Mouse (Mus musculus) neural tube, embryonic 13.5 days (tissue): ENCODE results near the gene Mmaa. TPM values are rescaled to one million over a fixed set of nuclear protein-coding genes. Genes with fewer than 3 reads are reported as not detected.

Source experiments
- ATAC-seq: fragments of 200-750 bp; cut with Nextera tagmentation; 2 replicates; pipeline ENCODE4 v1.8.0; 2017; ENCODE audit warnings: low read depth, mild to moderate bottlenecking, moderate TSS enrichment, moderate library complexity
- H3K27ac ChIP-seq: fragments of 300-500 bp; sonication (generic); replicated peaks from 2 replicates; pipeline ENCODE4 v1.5.1; 2015; ENCODE audit warnings: moderate library complexity, mild to moderate bottlenecking, inconsistent platforms
- H3K27me3 ChIP-seq: fragments of 300-500 bp; sonication (generic); 2 replicates; pipeline ENCODE4 v1.6.1; 2015; ENCODE audit warnings: mild to moderate bottlenecking, inconsistent platforms
- H3K36me3 ChIP-seq: fragments of 300-500 bp; sonication (generic); 2 replicates; pipeline ENCODE4 v1.6.1; 2015; ENCODE audit warnings: mild to moderate bottlenecking, inconsistent platforms
- H3K4me1 ChIP-seq: fragments of 300-500 bp; sonication (generic); replicated peaks from 2 replicates; pipeline ENCODE4 v1.6.1; 2015; ENCODE audit warnings: inconsistent platforms
- H3K4me2 ChIP-seq: fragments of 300-500 bp; sonication (generic); 2 replicates; pipeline ENCODE4 v1.6.1; 2015; ENCODE audit warnings: inconsistent platforms, mild to moderate bottlenecking, moderate library complexity
- H3K4me3 ChIP-seq: fragments of 300-500 bp; sonication (generic); 2 replicates; pipeline ENCODE4 v1.5.1; 2015; ENCODE audit warnings: mild to moderate bottlenecking, inconsistent platforms
- H3K9ac ChIP-seq: fragments of 300-500 bp; sonication (generic); 2 replicates; pipeline ENCODE4 v1.6.1; 2015; ENCODE audit warnings: moderate library complexity, mild to moderate bottlenecking, inconsistent platforms
- H3K9me3 ChIP-seq: fragments of 300-500 bp; sonication (generic); 2 replicates; pipeline ENCODE4 v1.6.1; 2016; ENCODE audit warnings: inconsistent platforms
- WGBS: fragments of 180-500 bp; shearing (Covaris S2); methylation state at CpG from one replicate; pipeline ENCODE4 v1.1.7; 2015; 5-methylcytosine and 5-hydroxymethylcytosine counted together
- polyA plus RNA-seq: library from polyadenylated mRNA; unstranded; fragments of >200 nt; fragmentation: Nextera tagmentation; extraction: Ambion mirVana; gene quantifications from 2 replicates; pipeline ENCODE4 v1.2.1, GENCODE M21; 2015

Gene Mmaa
- polyA plus RNA-seq, 1 experiment from 2014 or later = 17.2 TPM

DNA sequence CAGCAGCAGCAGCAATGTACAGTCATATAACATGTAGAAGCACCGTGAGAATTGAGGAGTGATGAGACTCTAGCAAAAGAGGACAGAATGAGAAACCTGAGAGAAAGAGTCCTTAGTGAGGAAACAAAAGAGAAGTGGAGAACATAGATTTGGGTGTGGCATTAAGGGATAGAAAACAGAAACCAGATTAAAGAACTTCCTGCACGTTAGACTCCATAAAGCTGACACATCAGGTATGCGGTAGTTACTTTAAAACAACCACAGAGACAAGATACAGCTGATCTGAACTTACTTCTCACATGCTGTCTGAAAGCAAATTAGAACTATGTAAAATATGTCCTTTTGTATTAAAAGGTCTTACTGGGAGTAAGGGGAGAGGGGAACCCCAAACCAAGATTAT is 8.3 kb downstream of the Mmaa start:
- no peak overlapping the region for H3K27ac ChIP-seq
- H3K9me3 ChIP-seq = no peaks in the 10 kb centered on the region
- ATAC-seq = no peak
- H3K9ac ChIP-seq = no peak overlapping the region
- no peaks in the 10 kb centered on the region for H3K27me3 ChIP-seq
- 92% methylated on average over 3 of the region's 3 CpGs for WGBS
- no peak overlapping the region for H3K4me2 ChIP-seq
- H3K4me1 ChIP-seq = no peaks in the 10 kb centered on the region
- H3K36me3 ChIP-seq = peaks cover 18% of the 10 kb centered on the region; the same call in 1 of the 2 replicates
- no peak overlapping the region for H3K4me3 ChIP-seq

DNA sequence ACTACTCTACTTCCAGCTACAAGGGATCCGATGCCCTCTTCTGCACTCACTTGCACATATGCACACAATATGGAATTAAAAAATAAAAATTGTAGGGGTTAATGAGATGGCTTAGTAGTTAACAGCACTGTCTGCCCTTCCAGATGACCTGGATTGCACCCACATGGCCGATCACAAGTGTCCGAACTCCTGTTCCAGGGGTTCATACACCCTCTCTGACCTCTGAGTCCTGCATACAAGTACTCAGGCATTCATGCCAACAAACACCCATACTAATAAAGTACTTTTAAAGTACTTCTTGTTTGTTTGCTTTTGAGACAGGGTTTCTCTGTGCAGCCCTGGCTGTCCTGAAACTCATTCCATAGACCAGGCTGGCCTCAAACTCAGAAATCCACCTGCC is 10.1 kb downstream of the Mmaa start:
- H3K4me2 ChIP-seq = no peak overlapping the region
- H3K27ac ChIP-seq = no peak overlapping the region
- H3K36me3 ChIP-seq = peaks cover 35% of the 10 kb centered on the region
- H3K4me3 ChIP-seq = no peak overlapping the region
- ATAC-seq = no peak
- H3K9me3 ChIP-seq = no peaks in the 10 kb centered on the region
- WGBS = 96% methylated on average over 3 of the region's 3 CpGs
- no peaks in the 10 kb centered on the region for H3K4me1 ChIP-seq
- no peaks in the 10 kb centered on the region for H3K27me3 ChIP-seq
- no peak overlapping the region for H3K9ac ChIP-seq

DNA sequence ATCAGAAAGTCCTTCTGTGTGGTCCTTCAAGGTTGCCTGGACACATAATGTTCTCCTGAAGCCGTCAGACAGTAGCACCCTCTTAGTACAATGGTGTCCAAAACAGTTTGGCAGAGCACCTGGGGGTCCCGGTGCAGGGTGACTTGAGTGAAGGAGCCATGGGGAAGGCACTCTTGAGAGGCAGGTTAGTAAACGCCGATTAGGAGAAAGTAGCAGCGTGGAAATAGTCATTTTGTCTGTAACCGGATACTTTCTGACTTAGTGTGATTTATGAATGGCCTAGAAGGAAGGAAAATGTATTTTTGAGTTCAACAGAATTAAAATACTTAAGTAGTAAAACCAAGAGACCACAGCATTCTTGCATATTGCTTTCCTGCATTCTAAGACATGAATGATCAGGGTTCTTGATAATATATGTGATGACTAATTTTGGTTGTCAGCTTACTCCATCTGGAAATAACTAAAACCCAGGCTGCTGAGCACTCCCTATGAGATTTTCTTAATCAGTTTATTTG is 13.3 kb downstream of the Mmaa start:
- WGBS = 91% methylated on average over 6 of the region's 6 CpGs
- Histone ChIP-seq H3K4me1 (no peaks in the 10 kb centered on the region), H3K9ac (no peak overlapping the region), H3K27ac (no peak overlapping the region), H3K27me3 (no peaks in the 10 kb centered on the region), H3K9me3 (no peaks in the 10 kb centered on the region), H3K36me3 (peaks cover 63% of the 10 kb centered on the region), H3K4me2 (no peak overlapping the region), H3K4me3 (no peak overlapping the region)
- ATAC-seq = no peak

DNA sequence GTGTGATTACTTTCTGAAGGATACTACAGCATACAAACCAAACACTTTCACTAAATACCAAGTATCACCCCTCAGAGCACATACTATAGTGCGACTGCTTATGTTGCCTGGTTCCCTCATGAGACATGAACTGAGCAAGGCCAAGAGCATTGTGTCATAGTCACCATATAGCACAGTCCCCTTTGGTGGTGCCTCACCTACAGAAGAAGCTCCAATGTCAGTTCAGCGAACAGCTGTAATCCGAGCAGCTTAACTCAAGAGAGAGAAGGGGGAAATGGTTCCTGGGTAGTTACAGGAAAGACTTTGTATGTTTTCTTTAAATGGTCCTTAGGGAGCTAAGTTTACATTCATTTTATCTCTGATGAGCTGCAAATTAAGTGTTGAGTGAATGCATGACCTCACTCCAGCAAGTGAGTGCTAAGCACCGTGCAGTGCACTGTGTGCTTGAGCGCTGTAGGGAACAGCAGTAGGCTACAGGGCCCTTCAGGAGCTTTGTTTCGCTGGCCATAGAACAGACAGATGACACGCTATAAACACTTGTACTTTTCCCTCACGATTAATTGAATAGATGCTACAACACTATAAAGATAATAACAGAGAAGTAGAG is 17.4 kb downstream of the Mmaa start:
- H3K27ac ChIP-seq = no peak overlapping the region
- 82% methylated on average over 8 of the region's 8 CpGs for WGBS

DNA sequence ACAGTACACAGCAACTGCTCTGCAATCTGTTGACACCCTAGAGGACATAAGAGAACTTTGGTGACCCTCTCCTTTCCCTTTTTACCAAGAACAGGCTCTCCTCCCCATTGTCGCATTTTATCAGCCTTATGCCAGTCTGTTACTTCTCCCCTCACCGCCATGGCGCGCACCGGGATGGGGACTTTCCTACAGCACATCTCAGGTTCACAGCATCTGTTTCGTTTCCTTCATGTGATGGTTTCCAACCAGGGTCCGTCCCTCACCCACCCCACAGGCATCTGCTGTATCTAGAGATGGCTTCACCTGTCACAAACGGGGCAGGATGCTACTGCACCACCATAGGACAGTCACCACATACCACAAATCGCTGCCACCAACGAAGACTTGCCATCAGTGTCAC is 19.8 kb downstream of the Mmaa start:
- 93% methylated on average over 10 of the region's 10 CpGs for WGBS
- Histone ChIP-seq H3K27ac (no peak overlapping the region), H3K27me3 (no peaks in the 10 kb centered on the region), H3K4me1 (no peaks in the 10 kb centered on the region), H3K4me2 (no peak overlapping the region), H3K9ac (no peak overlapping the region), H3K36me3 (peaks cover 71% of the 10 kb centered on the region), H3K9me3 (no peaks in the 10 kb centered on the region), H3K4me3 (no peak overlapping the region)
- no peak for ATAC-seq

More for the DNA sequence above, 17.4 kb downstream of the Mmaa start:
- H3K9ac ChIP-seq = no peak overlapping the region
- H3K27me3 ChIP-seq = no peaks in the 10 kb centered on the region
- H3K9me3 ChIP-seq = no peaks in the 10 kb centered on the region
- peaks cover 72% of the 10 kb centered on the region for H3K36me3 ChIP-seq
- no peak for ATAC-seq
- H3K4me2 ChIP-seq = no peak overlapping the region
- H3K4me3 ChIP-seq = no peak overlapping the region
- H3K4me1 ChIP-seq = no peaks in the 10 kb centered on the region

DNA sequence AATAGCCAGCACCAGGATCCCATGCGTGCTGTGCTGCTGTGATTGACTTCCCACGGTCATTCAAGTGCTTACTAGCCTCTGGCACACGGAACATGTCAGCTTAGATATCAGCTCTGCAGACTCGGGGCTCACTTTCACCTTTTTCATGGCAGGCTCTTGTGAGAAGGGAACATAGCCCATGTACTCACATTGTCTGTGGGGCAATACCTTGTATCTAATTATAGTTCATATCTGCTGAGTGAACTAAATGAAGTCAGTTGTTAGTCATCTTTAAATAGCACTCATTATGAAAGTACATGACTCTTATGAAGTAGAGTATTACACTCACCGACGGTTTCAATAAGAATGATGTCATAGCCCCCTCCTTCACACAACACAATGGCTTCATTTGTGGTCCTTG is 21.0 kb downstream of the Mmaa start:
- H3K27me3 ChIP-seq = no peaks in the 10 kb centered on the region
- H3K9ac ChIP-seq = no peak overlapping the region
- H3K9me3 ChIP-seq = no peaks in the 10 kb centered on the region
- WGBS = 91% methylated on average over 6 of the region's 6 CpGs
- H3K4me1 ChIP-seq = no peaks in the 10 kb centered on the region
- no peak overlapping the region for H3K4me3 ChIP-seq
- peaks cover 72% of the 10 kb centered on the region for H3K36me3 ChIP-seq
- no peak for ATAC-seq
- no peak overlapping the region for H3K27ac ChIP-seq
- no peak overlapping the region for H3K4me2 ChIP-seq

DNA sequence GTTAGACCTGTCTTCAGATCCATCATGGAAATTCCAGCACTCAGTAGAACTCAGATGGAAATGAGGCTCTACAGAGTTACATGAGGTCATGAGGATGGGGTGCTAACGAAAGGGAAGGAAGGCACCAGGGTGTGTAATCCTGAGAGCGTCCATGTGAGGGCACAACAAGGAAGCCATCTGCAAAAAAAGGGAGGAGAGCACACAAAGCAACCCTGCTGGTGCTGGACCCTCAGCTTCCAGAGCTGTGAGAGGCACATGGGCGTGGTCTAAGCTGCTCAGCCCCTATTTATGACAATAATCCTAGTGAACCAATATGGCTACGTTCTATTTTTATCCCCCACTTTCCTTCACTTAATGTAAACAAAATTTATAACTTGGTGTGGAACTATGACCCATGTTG is 22.1 kb downstream of the Mmaa start:
- H3K4me2 ChIP-seq = no peak overlapping the region
- no peaks in the 10 kb centered on the region for H3K9me3 ChIP-seq
- peaks cover 72% of the 10 kb centered on the region for H3K36me3 ChIP-seq
- no peak overlapping the region for H3K4me3 ChIP-seq
- H3K27ac ChIP-seq = no peak overlapping the region
- 80% methylated on average over 4 of the region's 4 CpGs for WGBS
- no peak for ATAC-seq
- H3K4me1 ChIP-seq = no peaks in the 10 kb centered on the region
- H3K9ac ChIP-seq = no peak overlapping the region
- H3K27me3 ChIP-seq = no peaks in the 10 kb centered on the region

DNA sequence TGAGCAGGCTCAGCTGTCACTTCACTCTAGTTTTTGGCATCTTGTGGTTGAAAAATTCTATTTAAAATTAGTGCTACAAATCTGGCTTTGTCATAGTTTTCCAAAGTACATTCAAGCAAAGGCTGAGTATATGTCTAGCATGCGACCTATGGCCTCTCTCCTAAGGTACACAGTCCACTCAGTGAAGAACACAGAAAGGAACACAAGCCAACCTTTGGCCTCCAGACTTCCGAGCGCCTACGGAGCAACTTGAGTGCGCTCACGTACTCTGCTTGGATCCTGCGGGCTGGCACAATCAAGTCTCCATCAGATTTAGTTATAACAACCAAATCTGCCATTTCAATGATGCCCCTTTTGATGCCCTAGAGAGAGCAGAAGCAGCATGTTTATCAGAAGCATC is 25.8 kb downstream of the Mmaa start:
- H3K4me2 ChIP-seq = no peak overlapping the region
- H3K4me1 ChIP-seq = no peaks in the 10 kb centered on the region
- no peak overlapping the region for H3K9ac ChIP-seq
- no peak for ATAC-seq
- H3K27me3 ChIP-seq = no peaks in the 10 kb centered on the region
- WGBS = 93% methylated on average over 7 of the region's 7 CpGs
- H3K27ac ChIP-seq = no peak overlapping the region
- no peak overlapping the region for H3K4me3 ChIP-seq
- peaks cover 69% of the 10 kb centered on the region for H3K36me3 ChIP-seq
- no peaks in the 10 kb centered on the region for H3K9me3 ChIP-seq

DNA sequence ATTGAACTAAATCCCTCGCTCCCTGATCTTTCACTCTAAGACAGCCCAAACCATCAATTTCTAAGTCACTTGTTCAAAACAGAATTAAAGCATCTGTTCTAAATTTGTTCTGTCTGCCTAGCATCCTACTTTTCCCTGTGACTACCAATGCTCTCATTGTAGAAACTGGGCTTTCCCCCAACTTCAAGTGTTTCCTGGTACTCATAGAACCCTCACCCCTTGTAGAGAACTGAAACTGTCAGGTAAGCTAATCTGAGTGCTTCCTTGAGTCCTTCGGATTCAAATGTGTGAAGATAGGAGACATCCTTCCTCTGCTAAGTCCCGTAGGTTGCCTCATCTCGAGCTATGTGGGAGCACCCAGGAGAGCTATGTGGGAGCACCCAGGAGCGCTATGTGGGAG is 32.8 kb downstream of the Mmaa start:
- Histone ChIP-seq H3K4me2 (no peak overlapping the region), H3K27me3 (no peaks in the 10 kb centered on the region), H3K36me3 (peaks cover 13% of the 10 kb centered on the region), H3K4me1 (no peaks in the 10 kb centered on the region), H3K9me3 (no peaks in the 10 kb centered on the region), H3K4me3 (no peak overlapping the region), H3K9ac (no peak overlapping the region), H3K27ac (no peak overlapping the region)
- no peak for ATAC-seq
- WGBS = 91% methylated on average over 5 of the region's 5 CpGs

DNA sequence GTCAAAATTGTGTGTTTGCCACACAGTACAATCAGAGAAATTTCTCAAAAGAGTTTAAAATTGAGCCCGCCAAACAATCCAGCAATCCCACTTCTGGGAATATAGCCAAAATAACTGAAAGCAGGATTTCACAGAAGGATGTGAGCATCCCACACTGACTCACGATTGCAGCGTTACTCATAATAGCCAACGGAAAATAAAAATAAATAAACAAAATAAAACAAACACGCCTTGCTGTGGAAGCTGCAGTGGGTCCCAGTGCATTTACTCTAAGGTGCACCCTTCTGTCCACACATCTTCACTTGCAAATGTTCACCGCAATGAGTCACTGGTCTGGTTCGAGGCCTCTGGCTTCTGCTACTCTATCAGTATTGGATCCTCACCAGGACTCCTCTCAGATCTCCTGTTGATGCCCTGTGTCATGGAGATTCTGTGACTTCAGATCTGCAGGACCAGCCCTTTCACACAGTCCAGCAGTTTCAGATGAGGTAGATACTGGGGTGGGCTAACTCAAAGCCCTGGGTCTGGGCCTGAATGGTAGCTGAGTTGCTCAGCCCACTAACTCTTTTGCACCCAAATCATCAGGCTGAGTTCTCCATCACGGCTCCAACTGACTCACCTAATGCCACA is 38.5 kb downstream of the Mmaa start:
- 84% methylated on average over 8 of the region's 8 CpGs for WGBS
- Histone ChIP-seq H3K4me2 (no peak overlapping the region), H3K27ac (no peak overlapping the region), H3K4me1 (no peaks in the 10 kb centered on the region), H3K4me3 (no peak overlapping the region), H3K36me3 (no peaks in the 10 kb centered on the region), H3K9me3 (no peaks in the 10 kb centered on the region), H3K27me3 (no peaks in the 10 kb centered on the region), H3K9ac (no peak overlapping the region)
- no peak for ATAC-seq

DNA sequence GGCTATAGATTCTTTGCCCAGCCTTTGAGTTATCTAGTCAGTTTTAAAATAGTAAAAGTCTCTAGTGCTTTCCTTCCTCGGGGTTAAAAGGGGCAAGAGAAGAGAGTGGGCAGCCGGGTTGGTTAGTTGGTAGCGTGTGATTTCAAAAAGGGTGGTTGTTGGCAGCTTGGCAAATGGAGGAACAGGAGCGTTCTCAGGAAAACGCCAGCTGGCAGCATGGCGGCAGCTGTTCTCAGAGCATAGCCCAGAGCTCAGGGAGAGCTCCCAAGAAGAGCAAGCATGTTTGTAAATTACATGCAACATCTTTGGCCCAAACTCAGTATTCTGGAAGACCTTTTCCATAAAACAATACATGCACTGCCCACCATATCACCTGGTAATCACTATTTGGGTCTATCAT is 41.0 kb downstream of the Mmaa start:
- H3K27me3 ChIP-seq = no peaks in the 10 kb centered on the region
- H3K4me1 ChIP-seq = no peaks in the 10 kb centered on the region
- 90% methylated on average over 6 of the region's 6 CpGs for WGBS
- no peak for ATAC-seq
- no peak overlapping the region for H3K4me2 ChIP-seq
- H3K9ac ChIP-seq = no peak overlapping the region
- H3K36me3 ChIP-seq = no peaks in the 10 kb centered on the region
- no peak overlapping the region for H3K4me3 ChIP-seq
- no peaks in the 10 kb centered on the region for H3K9me3 ChIP-seq
- H3K27ac ChIP-seq = no peak overlapping the region

DNA sequence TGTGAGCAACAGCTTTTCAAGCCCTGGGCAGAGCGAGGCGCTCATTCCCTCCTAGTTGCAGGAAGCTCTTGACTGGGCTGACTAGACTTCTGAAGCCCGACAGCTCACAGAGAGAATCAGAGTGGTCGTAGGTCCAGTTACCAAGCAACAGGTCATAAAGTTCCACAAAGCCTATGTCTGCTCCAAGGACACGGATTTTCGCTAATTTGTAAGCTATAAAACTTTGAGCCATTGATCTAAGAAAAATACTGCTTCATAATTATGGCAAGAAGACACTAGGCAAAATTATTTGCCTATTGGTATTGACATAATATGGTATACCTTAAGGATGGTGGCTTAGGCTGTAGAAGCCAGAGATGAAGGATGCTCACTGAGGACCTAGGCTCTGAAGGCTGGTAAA is 46.3 kb downstream of the Mmaa start, which contains the start of gene 1700011L22Rik:
Gene 1700011L22Rik (minus strand): TSS at position 101 of the 400 bp plus-strand sequence.
- H3K27me3 ChIP-seq = no peaks in the 10 kb centered on the region
- no peak within 1 kb of the TSS for H3K27ac ChIP-seq
- no peaks in the 10 kb centered on the region for H3K9me3 ChIP-seq
- no peaks in the 10 kb centered on the region for H3K36me3 ChIP-seq
- WGBS = 56% methylated on average over 6 of the region's 6 CpGs
- ATAC-seq = no peak
- H3K9ac ChIP-seq = no peak within 1 kb of the TSS
- no peaks in the 10 kb centered on the region for H3K4me1 ChIP-seq
- H3K4me2 ChIP-seq = no peak within 1 kb of the TSS
- no peak within 1 kb of the TSS for H3K4me3 ChIP-seq

DNA sequence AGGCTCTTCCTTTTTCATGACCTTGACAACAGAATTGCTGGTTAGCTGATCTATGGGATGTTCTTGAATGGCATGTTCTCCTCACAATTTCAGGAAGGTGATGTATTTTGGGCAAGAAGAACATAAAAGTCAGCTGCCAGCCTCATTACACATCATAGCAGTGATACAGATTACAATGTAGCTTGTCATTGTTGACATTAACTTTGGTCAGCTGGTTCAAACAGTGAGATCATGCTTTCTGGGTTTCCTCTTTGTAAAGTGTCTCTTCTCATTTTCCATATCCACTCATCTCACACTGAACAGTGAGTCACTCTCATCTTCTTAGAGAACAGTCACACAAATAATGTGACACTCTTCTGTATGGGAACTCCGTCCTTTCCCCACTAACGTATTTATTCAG is 51.3 kb downstream of the Mmaa start:
- no peak overlapping the region for H3K27ac ChIP-seq
- H3K36me3 ChIP-seq = no peaks in the 10 kb centered on the region
- WGBS = 92% methylated on average over 2 of the region's 2 CpGs
- no peaks in the 10 kb centered on the region for H3K9me3 ChIP-seq
- no peaks in the 10 kb centered on the region for H3K27me3 ChIP-seq
- no peak overlapping the region for H3K4me3 ChIP-seq
- no peaks in the 10 kb centered on the region for H3K4me1 ChIP-seq
- H3K4me2 ChIP-seq = no peak overlapping the region
- no peak for ATAC-seq
- H3K9ac ChIP-seq = no peak overlapping the region
